Mouse (Mus musculus) E14TG2a.4 (cell line): Measurements from ENCODE around the gene Leap2.

ENCODE experiments used
- H3K27me3 ChIP-seq: 2 replicates; pipeline ENCODE4 v1.6.1; 2014; ENCODE audit warnings: low read length, control low read depth; ENCODE audit not compliant: insufficient read depth
- H3K36me3 ChIP-seq: 2 replicates; pipeline ENCODE4 v1.6.1; 2014; ENCODE audit warnings: low read length, control low read depth; ENCODE audit not compliant: insufficient read depth
- H3K4me1 ChIP-seq: replicated peaks from 2 replicates; pipeline ENCODE4 v1.6.1; 2014; ENCODE audit warnings: low read depth, low read length, control low read depth
- H3K4me3 ChIP-seq: replicated peaks from 2 replicates; pipeline ENCODE4 v1.5.1; 2014; ENCODE audit warnings: mild to moderate bottlenecking, low read length
- H3K9me3 ChIP-seq: 2 replicates; pipeline ENCODE4 v1.6.1; 2014; ENCODE audit warnings: low read length, control low read depth
- CTCF ChIP-seq: conservative IDR thresholded peaks from 2 replicates; pipeline ENCODE4 v1.5.1; 2014; ENCODE audit warnings: low read length
- NANOG ChIP-seq: IDR thresholded peaks from 2 replicates; pipeline ENCODE4 v1.6.1; 2014; ENCODE audit warnings: borderline replicate concordance, low read length, mixed read lengths
- POU5F1 ChIP-seq: IDR thresholded peaks from 2 replicates; pipeline ENCODE4 v1.6.1; 2014; ENCODE audit warnings: low read length, borderline replicate concordance

Leap2 gene

DNA sequence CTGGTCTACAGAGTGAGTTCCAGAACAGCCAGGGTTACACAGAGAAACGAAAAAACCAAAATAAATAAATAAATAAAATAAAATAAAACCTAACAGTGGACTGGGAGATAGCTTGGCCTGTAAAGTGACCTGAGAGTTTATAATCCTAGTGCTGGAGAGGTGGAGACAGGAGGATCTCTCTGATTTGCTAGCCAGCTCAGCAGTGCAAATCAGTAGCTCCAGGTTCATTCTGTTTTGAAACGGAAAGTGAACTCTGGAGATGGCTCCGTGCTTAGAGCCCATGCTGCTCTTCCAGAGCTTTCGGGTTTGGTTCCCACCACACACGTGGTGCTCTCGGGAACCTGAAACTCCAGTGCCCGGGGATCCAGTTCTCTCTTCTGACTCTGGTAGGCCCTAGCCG is 25.0 kb upstream of the Leap2 start:
- peaks cover 27% of the 10 kb centered on the region for H3K27me3 ChIP-seq
- H3K4me1 ChIP-seq, result peaks cover 13% of the 10 kb centered on the region
- H3K9me3 ChIP-seq, result no peaks in the 10 kb centered on the region
- H3K36me3 ChIP-seq, result no peaks in the 10 kb centered on the region
- no peak for TF ChIP-seq CTCF
- TF ChIP-seq POU5F1, result no peak
- TF ChIP-seq NANOG, result no peak
- no peak overlapping the region for H3K4me3 ChIP-seq

DNA sequence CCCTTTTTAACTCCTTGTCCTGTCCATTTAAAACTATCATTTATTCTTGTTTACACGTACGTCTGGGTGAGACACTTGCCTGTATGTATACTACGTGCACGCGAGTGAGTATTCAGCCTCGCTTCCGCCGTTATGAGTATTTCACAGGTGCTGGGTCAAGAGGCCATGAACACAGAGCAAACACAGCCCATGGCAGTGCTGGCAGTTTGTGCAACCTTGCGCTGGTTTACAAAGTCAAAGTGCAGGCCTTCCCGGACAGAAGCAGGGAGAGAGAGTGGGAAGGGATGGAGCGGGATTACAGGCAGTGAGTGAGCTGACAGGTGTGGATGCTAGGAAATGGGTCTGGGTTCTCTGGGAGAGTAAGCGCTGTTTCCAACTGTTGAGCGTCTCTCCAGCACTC is 23.2 kb upstream of the Leap2 start:
- H3K27me3 ChIP-seq, result peaks cover 19% of the 10 kb centered on the region
- peaks cover 13% of the 10 kb centered on the region for H3K4me1 ChIP-seq
- TF ChIP-seq NANOG (no peak), POU5F1 (no peak), CTCF (no peak)
- H3K4me3 ChIP-seq, result no peak overlapping the region
- H3K9me3 ChIP-seq, result no peaks in the 10 kb centered on the region
- H3K36me3 ChIP-seq, result no peaks in the 10 kb centered on the region

DNA sequence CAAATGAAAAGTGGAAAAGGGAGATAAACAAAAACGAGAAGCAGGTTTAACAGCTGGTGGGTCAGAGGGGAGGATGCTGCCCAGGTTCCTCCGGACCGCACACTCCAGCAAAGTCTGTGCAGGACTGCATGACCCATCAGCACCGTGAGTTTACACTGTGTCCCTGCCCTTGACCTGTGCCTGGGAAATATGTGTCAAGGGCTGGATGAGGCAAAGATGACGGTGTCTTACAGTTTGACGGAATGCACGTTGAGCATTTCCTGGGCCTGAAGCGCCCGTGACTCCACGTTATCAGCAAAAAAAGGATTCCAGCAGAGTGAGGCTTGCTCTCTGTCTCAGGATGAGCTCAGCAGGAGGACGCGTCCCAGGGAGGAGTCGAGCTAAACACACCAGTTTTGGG is 22.6 kb upstream of the Leap2 start:
- Histone ChIP-seq H3K4me3 (no peak overlapping the region), H3K36me3 (no peaks in the 10 kb centered on the region), H3K27me3 (peaks cover 14% of the 10 kb centered on the region), H3K9me3 (no peaks in the 10 kb centered on the region), H3K4me1 (peaks cover 13% of the 10 kb centered on the region)
- TF ChIP-seq NANOG, result no peak
- TF ChIP-seq CTCF, result no peak
- TF ChIP-seq POU5F1, result no peak

DNA sequence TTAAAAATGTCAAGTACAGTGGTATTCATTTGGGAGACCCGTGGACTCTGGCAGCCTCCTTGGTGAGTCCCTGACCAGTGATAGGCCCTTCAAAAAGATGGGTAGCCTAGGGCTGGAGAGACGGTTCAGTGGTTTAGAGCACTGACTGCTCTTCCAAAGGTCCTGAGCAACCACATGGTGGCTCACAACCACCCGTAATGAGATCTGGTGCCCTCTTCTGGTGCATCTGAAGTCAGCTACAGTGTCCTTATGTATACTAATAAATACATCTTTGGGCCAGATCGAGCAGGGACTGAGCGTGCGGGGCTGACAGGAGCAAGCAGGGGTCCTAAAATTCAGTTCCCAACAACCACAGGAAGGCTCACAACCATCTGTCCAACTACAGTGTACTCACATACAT is 20.9 kb upstream of the Leap2 start:
- no peaks in the 10 kb centered on the region for H3K27me3 ChIP-seq
- TF ChIP-seq POU5F1, result no peak
- TF ChIP-seq CTCF, result no peak; the same call in 1 of the 2 replicates
- no peak for TF ChIP-seq NANOG

DNA sequence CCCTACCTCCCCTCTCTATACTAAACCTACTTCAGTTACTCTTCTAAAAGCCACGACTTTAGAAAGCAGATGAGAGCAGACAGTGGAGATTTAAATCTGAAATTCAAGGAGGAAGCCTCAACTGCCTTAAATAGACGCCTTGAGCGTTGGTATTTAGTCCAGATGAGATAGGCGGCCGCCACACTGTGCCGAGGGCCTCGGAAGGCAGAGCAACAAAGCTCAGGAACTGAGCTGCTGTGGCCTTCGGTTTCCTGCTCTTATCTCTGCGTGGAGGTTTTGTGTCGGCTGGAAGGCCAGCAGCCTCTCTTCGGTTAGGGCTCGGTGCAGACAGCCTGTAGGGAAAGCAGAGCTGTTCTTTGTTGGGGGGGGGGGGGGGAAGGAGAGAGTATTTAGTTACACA is 19.0 kb upstream of the Leap2 start:
- TF ChIP-seq NANOG, result no peak
- TF ChIP-seq POU5F1, result no peak
- TF ChIP-seq CTCF, result no peak

More for the DNA sequence above, 20.9 kb upstream of the Leap2 start:
- no peaks in the 10 kb centered on the region for H3K9me3 ChIP-seq
- H3K4me1 ChIP-seq, result peaks cover 13% of the 10 kb centered on the region
- H3K36me3 ChIP-seq, result no peaks in the 10 kb centered on the region
- H3K4me3 ChIP-seq, result no peak overlapping the region

DNA sequence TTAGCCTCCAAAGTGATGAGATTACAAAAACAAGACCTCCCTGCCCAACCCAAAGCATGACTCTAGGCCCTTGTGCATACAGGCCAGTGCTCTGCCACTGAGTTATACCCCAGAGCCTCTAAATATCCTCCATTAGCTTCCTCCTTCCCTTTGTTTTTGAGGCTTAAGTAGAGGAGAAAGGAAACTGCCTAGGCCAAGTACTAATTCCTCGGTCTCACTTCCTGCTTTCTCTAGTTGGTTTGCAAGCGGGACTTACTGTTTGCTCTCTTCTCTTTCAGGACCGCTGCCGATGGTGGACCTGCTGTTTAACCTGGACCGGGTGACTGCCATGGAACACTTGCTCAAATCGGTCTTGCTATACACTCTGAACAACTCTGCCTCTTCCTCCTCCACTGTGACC is 13.4 kb upstream of the Leap2 start:
- Histone ChIP-seq H3K36me3 (no peaks in the 10 kb centered on the region), H3K9me3 (no peaks in the 10 kb centered on the region), H3K27me3 (no peaks in the 10 kb centered on the region; the same call in 1 of the 2 replicates), H3K4me3 (no peak overlapping the region), H3K4me1 (peaks cover 51% of the 10 kb centered on the region)
- TF ChIP-seq POU5F1 (no peak), NANOG (no peak), CTCF (no peak)

More for the DNA sequence above, 19.0 kb upstream of the Leap2 start:
- Histone ChIP-seq H3K4me1 (peaks cover 19% of the 10 kb centered on the region), H3K36me3 (no peaks in the 10 kb centered on the region), H3K4me3 (no peak overlapping the region), H3K27me3 (no peaks in the 10 kb centered on the region; the same call in 1 of the 2 replicates), H3K9me3 (no peaks in the 10 kb centered on the region)

DNA sequence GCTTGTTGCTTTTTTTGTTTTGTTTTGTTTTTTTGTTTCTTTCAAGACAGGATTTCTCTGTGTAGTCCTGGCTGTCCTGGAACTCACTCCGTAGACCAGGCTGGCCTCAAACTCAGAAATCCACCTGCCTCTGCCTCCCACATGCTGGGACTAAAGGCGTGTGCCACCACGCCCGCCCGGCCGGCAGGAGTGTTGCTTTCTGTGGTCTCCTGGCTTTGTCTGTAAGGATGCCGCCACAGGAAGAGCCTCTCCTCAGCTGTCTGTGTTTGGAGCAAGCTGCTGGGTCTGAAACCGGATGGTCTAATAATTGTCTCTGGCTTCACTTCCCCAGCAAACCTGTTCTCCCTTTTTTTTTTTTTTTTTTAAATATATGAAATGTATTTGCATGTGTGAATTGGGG is 12.5 kb upstream of the Leap2 start:
- no peaks in the 10 kb centered on the region for H3K36me3 ChIP-seq

DNA sequence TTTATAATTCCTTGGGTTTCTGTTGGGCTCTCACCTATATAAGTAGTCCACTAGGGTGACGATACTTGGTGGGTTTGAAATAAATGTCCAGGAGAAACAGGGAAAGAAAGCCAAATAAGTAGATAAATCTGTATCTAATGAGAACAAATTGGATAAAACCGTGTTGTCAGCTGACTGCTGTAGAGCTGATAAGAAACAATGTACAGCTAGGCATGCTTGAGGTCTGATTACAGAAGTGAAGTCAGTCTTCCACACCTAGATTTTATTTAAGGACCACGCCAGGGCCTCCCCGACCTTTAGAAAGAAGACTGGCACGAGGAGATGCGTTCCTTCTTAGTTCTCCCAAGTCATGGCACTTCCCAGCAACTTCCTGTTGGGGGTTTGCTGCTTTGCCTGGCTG is 10.1 kb upstream of the Leap2 start:
- TF ChIP-seq POU5F1, result no peak
- TF ChIP-seq CTCF, result no peak
- TF ChIP-seq NANOG, result no peak
- H3K9me3 ChIP-seq, result no peaks in the 10 kb centered on the region
- H3K4me3 ChIP-seq, result no peak overlapping the region
- peaks cover 70% of the 10 kb centered on the region for H3K4me1 ChIP-seq
- H3K27me3 ChIP-seq, result no peaks in the 10 kb centered on the region; the same call in 1 of the 2 replicates
- peaks cover 17% of the 10 kb centered on the region for H3K36me3 ChIP-seq

More for the DNA sequence above, 12.5 kb upstream of the Leap2 start:
- Histone ChIP-seq H3K9me3 (no peaks in the 10 kb centered on the region), H3K27me3 (no peaks in the 10 kb centered on the region; the same call in 1 of the 2 replicates), H3K4me1 (peaks cover 52% of the 10 kb centered on the region), H3K4me3 (no peak overlapping the region; the same call in 1 of the 2 replicates)
- TF ChIP-seq POU5F1 (no peak), CTCF (no peak), NANOG (no peak)
